Mouse (Mus musculus) erythroblast, embryonic 14.5 days (primary cell): ENCODE results near the gene Rdh13.

ENCODE experiments used
- GATA1 ChIP-seq: IDR thresholded peaks from 2 replicates; pipeline ENCODE4 v1.6.1; 2012; ENCODE audit warnings: low read length, inconsistent platforms, mixed read lengths
- TAL1 ChIP-seq: IDR thresholded peaks from 3 replicates; pipeline ENCODE4 v1.6.1; 2012; ENCODE audit warnings: low read length, inconsistent platforms, mixed read lengths

DNA sequence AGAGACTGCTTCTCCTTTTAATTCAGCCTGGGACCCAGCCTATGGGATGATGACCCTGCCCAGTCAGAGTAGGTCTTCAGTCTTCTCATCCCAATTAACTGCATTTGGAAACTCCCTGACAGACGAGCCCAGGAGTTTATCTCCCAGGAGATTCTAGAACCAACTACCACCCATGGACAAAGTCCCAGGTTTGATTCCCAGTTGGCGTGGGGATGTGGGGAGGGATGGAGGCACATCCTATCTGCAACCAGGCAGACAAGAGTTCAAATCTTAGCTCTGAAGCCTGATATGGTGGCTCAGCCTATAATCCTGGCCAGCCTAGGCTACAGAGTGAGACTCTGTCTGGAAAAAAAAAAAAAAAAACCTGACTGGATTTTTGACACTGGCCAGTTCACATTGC is 7.7 kb downstream of the Rdh13 start:
- TF ChIP-seq GATA1 = no peak
- no peak for TF ChIP-seq TAL1
